Mouse (Mus musculus) hindbrain, embryonic 12.5 days (tissue): ENCODE measurements around the gene Prdx2. TPM values are rescaled to one million over a fixed set of nuclear protein-coding genes. Genes with fewer than 3 reads are reported as not detected.

Experiments
- ATAC-seq: fragments of 200-750 bp; cut with Nextera tagmentation; 2 replicates; pipeline ENCODE4 v1.8.0; 2017; ENCODE audit warnings: moderate TSS enrichment; ENCODE audit not compliant: low FRiP score
- H3K27ac ChIP-seq: fragments of 300-500 bp; sonication (generic); 2 replicates; pipeline ENCODE4 v1.5.1; 2016; ENCODE audit warnings: mild to moderate bottlenecking
- H3K27me3 ChIP-seq: fragments of 300-500 bp; sonication (generic); 2 replicates; pipeline ENCODE4 v1.6.1; 2016; ENCODE audit warnings: mild to moderate bottlenecking
- H3K36me3 ChIP-seq: fragments of 300-500 bp; sonication (generic); 2 replicates; pipeline ENCODE4 v1.6.1; 2016; ENCODE audit warnings: mild to moderate bottlenecking
- H3K4me1 ChIP-seq: fragments of 300-500 bp; sonication (generic); 2 replicates; pipeline ENCODE4 v1.6.1; 2016
- H3K4me2 ChIP-seq: fragments of 300-500 bp; sonication (generic); replicated peaks from 2 replicates; pipeline ENCODE4 v1.6.1; 2016; ENCODE audit warnings: mild to moderate bottlenecking
- H3K4me3 ChIP-seq: fragments of 300-500 bp; sonication (generic); 2 replicates; pipeline ENCODE4 v1.5.1; 2016; ENCODE audit warnings: mild to moderate bottlenecking
- H3K9ac ChIP-seq: fragments of 300-500 bp; sonication (generic); 2 replicates; pipeline ENCODE4 v1.6.1; 2016; ENCODE audit warnings: mild to moderate bottlenecking, moderate library complexity
- H3K9me3 ChIP-seq: fragments of 300-500 bp; sonication (generic); replicated peaks from 2 replicates; pipeline ENCODE4 v1.6.1; 2016; ENCODE audit warnings: mild to moderate bottlenecking
- WGBS: fragments of 180-500 bp; shearing (Covaris S2); methylation state at CpG from one replicate; pipeline ENCODE4 v1.1.7; 2016; 5-methylcytosine and 5-hydroxymethylcytosine counted together
- polyA plus RNA-seq: library from polyadenylated mRNA; unstranded; fragments of >200 nt; fragmentation: Nextera tagmentation; extraction: Ambion mirVana; gene quantifications from 2 replicates; pipeline ENCODE4 v1.2.1, GENCODE M21; 2016

Prdx2 gene
- polyA plus RNA-seq, 1 experiment from 2014 or later: 1,187 TPM

- Histone ChIP-seq H3K4me1 (peaks cover 67% of the 10 kb centered on the region), H3K4me2 (no peak overlapping the region), H3K27me3 (peaks cover 85% of the 10 kb centered on the region), H3K36me3 (no peaks in the 10 kb centered on the region), H3K9ac (no peak overlapping the region), H3K27ac (no peak overlapping the region), H3K9me3 (no peaks in the 10 kb centered on the region), H3K4me3 (no peak overlapping the region)
- ATAC-seq: no peak
- WGBS: 71% methylated on average over 3 of the region's 3 CpGs
Observed at GRCm38 (mm10) chr8:84982499-84983011, 13.2 kb downstream of the Prdx2 start.

GRCm38 (mm10) chr8:84984294-84985048, 15.1 kb downstream of the Prdx2 start:
- peak overlapping the region; percentile 44; the same call in 1 of the 2 replicates for H3K4me3 ChIP-seq
- H3K4me1 ChIP-seq: peaks cover 52% of the 10 kb centered on the region
- ATAC-seq: no peak
- 0 out of 2 replicates have a peak overlapping the region, but pooled peaks have one; percentile 23 for H3K9ac ChIP-seq
- peaks cover 80% of the 10 kb centered on the region for H3K27me3 ChIP-seq
- H3K27ac ChIP-seq: peak overlapping the region; percentile 48
- no peaks in the 10 kb centered on the region for H3K36me3 ChIP-seq
- peak overlapping the region; percentile 94 for H3K4me2 ChIP-seq
- WGBS: 13% methylated on average over 16 of the region's 16 CpGs
- no peaks in the 10 kb centered on the region for H3K9me3 ChIP-seq

- peak overlapping the region; percentile 48 for H3K27ac ChIP-seq
- peaks cover 47% of the 10 kb centered on the region for H3K4me1 ChIP-seq
- WGBS: 1% methylated on average over 23 of the region's 23 CpGs
- H3K27me3 ChIP-seq: peaks cover 75% of the 10 kb centered on the region
- H3K9me3 ChIP-seq: no peaks in the 10 kb centered on the region
- H3K4me2 ChIP-seq: peak overlapping the region; percentile 94
- ATAC-seq: no peak
- H3K9ac ChIP-seq: peak overlapping the region; percentile 44
- H3K36me3 ChIP-seq: no peaks in the 10 kb centered on the region
- peak overlapping the region; percentile 44 for H3K4me3 ChIP-seq
Observed at GRCm38 (mm10) chr8:84985049-84985683, 15.8 kb downstream of the Prdx2 start.

GRCm38 (mm10) chr8:84985684-84986378, 16.4 kb downstream of the Prdx2 start:
- under 1% methylated on average over 50 of the region's 53 CpGs for WGBS
- ATAC-seq: no peak
- H3K9ac ChIP-seq: peak overlapping the region; percentile 44
- no peak overlapping the region for H3K27ac ChIP-seq
- H3K4me2 ChIP-seq: peak overlapping the region; percentile 94
- H3K36me3 ChIP-seq: no peaks in the 10 kb centered on the region
- H3K4me3 ChIP-seq: peak overlapping the region; percentile 44
- peaks cover 43% of the 10 kb centered on the region for H3K4me1 ChIP-seq
- no peaks in the 10 kb centered on the region for H3K9me3 ChIP-seq
- peaks cover 71% of the 10 kb centered on the region for H3K27me3 ChIP-seq

GRCm38 (mm10) chr8:84986379-84986945, 17.1 kb downstream of the Prdx2 start:
- H3K4me3 ChIP-seq: peak overlapping the region; percentile 44; the same call in 1 of the 2 replicates
- WGBS: 41% methylated on average over 8 of the region's 8 CpGs
- no peaks in the 10 kb centered on the region for H3K36me3 ChIP-seq
- H3K4me1 ChIP-seq: peaks cover 41% of the 10 kb centered on the region
- H3K9ac ChIP-seq: peak overlapping the region; percentile 44; the same call in 1 of the 2 replicates
- peak overlapping the region; percentile 94 for H3K4me2 ChIP-seq
- no peak for ATAC-seq
- peaks cover 66% of the 10 kb centered on the region for H3K27me3 ChIP-seq
- no peaks in the 10 kb centered on the region for H3K9me3 ChIP-seq
- no peak overlapping the region for H3K27ac ChIP-seq

- 85% methylated on average over 5 of the region's 5 CpGs for WGBS
- Histone ChIP-seq H3K9ac (no peak overlapping the region), H3K27me3 (peaks cover 56% of the 10 kb centered on the region), H3K27ac (no peak overlapping the region), H3K36me3 (no peaks in the 10 kb centered on the region), H3K4me2 (no peak overlapping the region), H3K4me1 (peaks cover 36% of the 10 kb centered on the region), H3K9me3 (no peaks in the 10 kb centered on the region), H3K4me3 (no peak overlapping the region)
- no peak for ATAC-seq
Observed at GRCm38 (mm10) chr8:84987388-84987787, 18.0 kb downstream of the Prdx2 start.

- ATAC-seq: no peak
- Histone ChIP-seq H3K4me1 (peaks cover 34% of the 10 kb centered on the region), H3K9me3 (no peaks in the 10 kb centered on the region), H3K9ac (no peak overlapping the region), H3K4me2 (no peak overlapping the region), H3K4me3 (no peak overlapping the region), H3K36me3 (no peaks in the 10 kb centered on the region), H3K27me3 (peaks cover 51% of the 10 kb centered on the region), H3K27ac (no peak overlapping the region)
- 54% methylated on average over 2 of the region's 2 CpGs for WGBS
Observed at GRCm38 (mm10) chr8:84987903-84988302, 18.5 kb downstream of the Prdx2 start.

GRCm38 (mm10) chr8:84989311-84989731, 19.9 kb downstream of the Prdx2 start:
- Histone ChIP-seq H3K4me2 (peak overlapping the region; percentile 91), H3K4me1 (peaks cover 33% of the 10 kb centered on the region), H3K27me3 (peaks cover 46% of the 10 kb centered on the region), H3K9me3 (no peaks in the 10 kb centered on the region), H3K27ac (no peak overlapping the region), H3K9ac (no peak overlapping the region), H3K36me3 (no peaks in the 10 kb centered on the region), H3K4me3 (no peak overlapping the region)
- ATAC-seq: no peak
- 14% methylated on average over 15 of the region's 15 CpGs for WGBS

- ATAC-seq: peak; percentile 61
- Histone ChIP-seq H3K36me3 (0 out of 2 replicates have a peak, but pooled peaks cover 1% of the 10 kb centered on the region), H3K9ac (peak overlapping the region; percentile 67), H3K4me2 (peak overlapping the region; percentile 91), H3K4me1 (peaks cover 28% of the 10 kb centered on the region), H3K4me3 (peak overlapping the region; percentile 60), H3K9me3 (no peaks in the 10 kb centered on the region), H3K27me3 (peaks cover 43% of the 10 kb centered on the region), H3K27ac (peak overlapping the region; percentile 73)
- WGBS: under 1% methylated on average over 15 of the region's 15 CpGs
Observed at GRCm38 (mm10) chr8:84989810-84990209, 20.4 kb downstream of the Prdx2 start.

- H3K27ac ChIP-seq: peak within 1 kb of the TSS; percentile 73
- WGBS: under 1% methylated on average over 28 of the region's 28 CpGs
- ATAC-seq: peak; percentile 91
- H3K4me2 ChIP-seq: peak within 1 kb of the TSS; percentile 91
- H3K9ac ChIP-seq: peak within 1 kb of the TSS; percentile 79
- 0 out of 2 replicates have a peak, but pooled peaks cover 4% of the 10 kb centered on the region for H3K36me3 ChIP-seq
- H3K27me3 ChIP-seq: peaks cover 44% of the 10 kb centered on the region
- no peaks in the 10 kb centered on the region for H3K9me3 ChIP-seq
- peaks cover 22% of the 10 kb centered on the region for H3K4me1 ChIP-seq
- peak within 1 kb of the TSS; percentile 60 for H3K4me3 ChIP-seq
Observed at GRCm38 (mm10) chr8:84990349-84990748, 21.0 kb downstream of the Prdx2 start, which contains the start of gene Hook2. TSS of gene Hook2 (plus strand) at chr8:84990603.

GRCm38 (mm10) chr8:84990836-84991235, 21.4 kb downstream of the Prdx2 start:
- Histone ChIP-seq H3K4me2 (peak overlapping the region; percentile 91), H3K36me3 (0 out of 2 replicates have a peak, but pooled peaks cover 4% of the 10 kb centered on the region), H3K4me3 (peak overlapping the region; percentile 60), H3K9ac (peak overlapping the region; percentile 79), H3K27ac (peak overlapping the region; percentile 62), H3K27me3 (peaks cover 44% of the 10 kb centered on the region), H3K9me3 (no peaks in the 10 kb centered on the region), H3K4me1 (peaks cover 22% of the 10 kb centered on the region)
- WGBS: 1% methylated on average over 15 of the region's 15 CpGs
- ATAC-seq: peak; percentile 60
